Mouse (Mus musculus) CH12.LX (cell line): ENCODE data around the gene Eef1g. TPM values are rescaled to one million over a fixed set of nuclear protein-coding genes. Genes with fewer than 3 reads are reported as not detected.

Source experiments
- DNase-seq: peaks from one replicate; pipeline ENCODE4 v3.0.0-alpha.2; 2013; ENCODE audit errors: extremely low read depth
- H3K27ac ChIP-seq: 2 replicates; pipeline ENCODE4 v1.5.1; 2012; ENCODE audit warnings: low read depth, mild to moderate bottlenecking, control low read depth, moderate library complexity; ENCODE audit not compliant: insufficient read depth
- H3K27me3 ChIP-seq: replicated peaks from 2 replicates; pipeline ENCODE3; 2012; ENCODE audit warnings: inconsistent platforms
- H3K36me3 ChIP-seq, 2 experiments: replicated peaks in 1 of 2; 2 replicates each; pipeline versions ENCODE3 to v1.6.1; 2012; ENCODE audit warnings: inconsistent platforms in 1 of 2, low read length in 1 of 2, mild to moderate bottlenecking in 1 of 2, mixed read lengths in 1 of 2, moderate library complexity in 1 of 2; ENCODE audit not compliant: control insufficient read depth in 1 of 2, insufficient read depth in 1 of 2
- H3K4me1 ChIP-seq, 2 experiments: 2 replicates each; pipeline ENCODE4 v1.6.1; 2012; ENCODE audit warnings: inconsistent platforms in 1 of 2, moderate library complexity in 1 of 2; ENCODE audit not compliant: insufficient read depth in 2 of 2, control insufficient read depth in 1 of 2
- H3K4me2 ChIP-seq: 2 replicates; pipeline ENCODE4 v1.6.1; 2012; ENCODE audit warnings: low read depth, mild to moderate bottlenecking, control low read depth; ENCODE audit not compliant: poor library complexity, insufficient read depth, severe bottlenecking
- H3K4me3 ChIP-seq, 3 experiments: fragments of 150-350 bp in 1 of 3; sonication (generic) in 1 of 3; replicated peaks in 1 of 3; 2 replicates each; pipeline versions ENCODE3 to v1.5.1; 2011 to 2012; ENCODE audit warnings: low read depth in 2 of 3, low read length in 2 of 3, mild to moderate bottlenecking in 2 of 3, moderate library complexity in 2 of 3, control low read depth in 1 of 3, improper control_type of control experiment in 1 of 3, inconsistent platforms in 1 of 3, mixed read lengths in 1 of 3; ENCODE audit not compliant: poor library complexity in 1 of 3
- H3K79me2 ChIP-seq: replicated peaks from 2 replicates; pipeline ENCODE4 v1.6.1; 2012; ENCODE audit warnings: mild to moderate bottlenecking, moderate library complexity; ENCODE audit not compliant: control insufficient read depth, poor library complexity, insufficient read depth, severe bottlenecking; ENCODE audit errors: extremely low read depth
- H3K9ac ChIP-seq: 2 replicates; pipeline ENCODE4 v1.6.1; 2012; ENCODE audit warnings: low read depth, mild to moderate bottlenecking, control low read depth, moderate library complexity; ENCODE audit not compliant: insufficient read depth
- H3K9me3 ChIP-seq: replicated peaks from 2 replicates; pipeline ENCODE3; 2012; ENCODE audit warnings: low read length, inconsistent platforms, mixed read lengths
- BHLHE40 ChIP-seq: IDR thresholded peaks from 2 replicates; pipeline ENCODE4 v1.6.1; 2011; ENCODE audit warnings: mild to moderate bottlenecking, low read depth, low read length, improper control_type of control experiment
- CHD1 ChIP-seq: IDR thresholded peaks from 2 replicates; pipeline ENCODE4 v1.6.1; 2012; ENCODE audit warnings: low read depth, low read length, improper control_type of control experiment, inconsistent platforms
- CHD2 ChIP-seq: IDR thresholded peaks from 2 replicates; pipeline ENCODE4 v1.6.1; 2011; ENCODE audit warnings: low read length, improper control_type of control experiment
- CTCF ChIP-seq, 2 experiments: IDR thresholded peaks in 1 of 2; conservative IDR thresholded peaks in 1 of 2; 2 replicates each; pipeline ENCODE4 v1.5.1; 2011 to 2012; ENCODE audit warnings: low read depth in 2 of 2, low read length in 2 of 2, improper control_type of control experiment in 1 of 2, inconsistent platforms in 1 of 2, mild to moderate bottlenecking in 1 of 2, moderate library complexity in 1 of 2
- GABPA ChIP-seq: IDR thresholded peaks from 2 replicates; pipeline ENCODE4 v1.6.1; 2012; ENCODE audit warnings: low read depth, low read length, improper control_type of control experiment, inconsistent platforms; ENCODE audit not compliant: insufficient replicate concordance
- HCFC1 ChIP-seq: IDR thresholded peaks from 2 replicates; pipeline ENCODE4 v1.6.1; 2012; ENCODE audit warnings: low read depth, mild to moderate bottlenecking, inconsistent platforms, low read length, improper control_type of control experiment
- KAT2A ChIP-seq: IDR thresholded peaks from 2 replicates; pipeline ENCODE4 v1.6.1; 2012; ENCODE audit warnings: low read length, improper control_type of control experiment, inconsistent platforms; ENCODE audit not compliant: insufficient replicate concordance
- MAFK ChIP-seq: IDR thresholded peaks from 2 replicates; pipeline ENCODE4 v1.6.1; 2011; ENCODE audit warnings: low read length, improper control_type of control experiment; ENCODE audit not compliant: insufficient replicate concordance
- MAZ ChIP-seq: IDR thresholded peaks from 2 replicates; pipeline ENCODE4 v1.6.1; 2012; ENCODE audit warnings: low read depth, mild to moderate bottlenecking, inconsistent platforms, low read length, improper control_type of control experiment, moderate library complexity
- MXI1 ChIP-seq: IDR thresholded peaks from 2 replicates; pipeline ENCODE4 v1.6.1; 2011; ENCODE audit warnings: mild to moderate bottlenecking, low read depth, low read length, improper control_type of control experiment
- PAX5 ChIP-seq: IDR thresholded peaks from 2 replicates; pipeline ENCODE4 v1.6.1; 2012; ENCODE audit warnings: low read length, inconsistent platforms, mixed read lengths
- POLR2A ChIP-seq: IDR thresholded peaks from 2 replicates; pipeline ENCODE4 v1.6.1; 2011; ENCODE audit warnings: low read depth, mild to moderate bottlenecking, improper control_type of control experiment, low read length
- POLR2AphosphoS2 ChIP-seq: IDR thresholded peaks from 2 replicates; pipeline ENCODE4 v1.6.1; 2011; ENCODE audit warnings: low read depth, low read length, improper control_type of control experiment
- SIN3A ChIP-seq: IDR thresholded peaks from 2 replicates; pipeline ENCODE4 v1.6.1; 2012; ENCODE audit warnings: low read length, improper control_type of control experiment, inconsistent platforms
- UBTF ChIP-seq: IDR thresholded peaks from 2 replicates; pipeline ENCODE4 v1.6.1; 2012; ENCODE audit warnings: low read depth, mild to moderate bottlenecking, inconsistent platforms, low read length, improper control_type of control experiment, moderate library complexity
- USF1 ChIP-seq: IDR thresholded peaks from 2 replicates; pipeline ENCODE4 v1.6.1; 2014; ENCODE audit warnings: low read depth, mild to moderate bottlenecking, inconsistent platforms, low read length, improper control_type of control experiment
- ZKSCAN1 ChIP-seq: IDR thresholded peaks from 2 replicates; pipeline ENCODE4 v1.6.1; 2012; ENCODE audit warnings: low read depth, inconsistent platforms, low read length, improper control_type of control experiment, borderline replicate concordance
- ZMIZ1 ChIP-seq: IDR thresholded peaks from 2 replicates; pipeline ENCODE4 v1.6.1; 2012; ENCODE audit warnings: low read depth, mild to moderate bottlenecking, inconsistent platforms, low read length, improper control_type of control experiment
- dilution Hi-C: fragments of 300-500 bp; cut with MboI; formaldehyde crosslinking; loops from 2 replicates; pipeline ENCODE4 v1.14.3; 2020; ENCODE audit warnings: low sequenced_read_pairs; ENCODE audit not compliant: extremely low pct_unique_long_range_greater_than_20kb, extremely low pct_ligation_motif_present
- in situ Hi-C: fragments of 300-500 bp; cut with MboI; formaldehyde crosslinking; loops from 3 replicates; pipeline ENCODE4 v1.14.3; 2019; ENCODE audit warnings: low sequenced_read_pairs, low pct_ligation_motif_present, low pct_unique_long_range_greater_than_20kb, mixed read lengths
- polyA plus RNA-seq: library from polyadenylated mRNA; unstranded; fragments of >175 nt; gene quantifications from 2 replicates; pipeline ENCODE4 v1.2.1, GENCODE M21; 2012; ENCODE audit warnings: low read depth; ENCODE audit not compliant: insufficient read length
- total RNA-seq, 2 experiments: library from RNA; depleted of rRNA; stranded (reverse); fragments of 300-350 nt in 1 of 2; fragments of >200 nt in 1 of 2; gene quantifications; 2 replicates each; pipeline ENCODE4 v1.2.3; 2012 to 2014

The Eef1g gene
- total and polyA plus RNA-seq, 3 experiments, result 1,172 to 1,511 (median 1,294) TPM

DNA sequence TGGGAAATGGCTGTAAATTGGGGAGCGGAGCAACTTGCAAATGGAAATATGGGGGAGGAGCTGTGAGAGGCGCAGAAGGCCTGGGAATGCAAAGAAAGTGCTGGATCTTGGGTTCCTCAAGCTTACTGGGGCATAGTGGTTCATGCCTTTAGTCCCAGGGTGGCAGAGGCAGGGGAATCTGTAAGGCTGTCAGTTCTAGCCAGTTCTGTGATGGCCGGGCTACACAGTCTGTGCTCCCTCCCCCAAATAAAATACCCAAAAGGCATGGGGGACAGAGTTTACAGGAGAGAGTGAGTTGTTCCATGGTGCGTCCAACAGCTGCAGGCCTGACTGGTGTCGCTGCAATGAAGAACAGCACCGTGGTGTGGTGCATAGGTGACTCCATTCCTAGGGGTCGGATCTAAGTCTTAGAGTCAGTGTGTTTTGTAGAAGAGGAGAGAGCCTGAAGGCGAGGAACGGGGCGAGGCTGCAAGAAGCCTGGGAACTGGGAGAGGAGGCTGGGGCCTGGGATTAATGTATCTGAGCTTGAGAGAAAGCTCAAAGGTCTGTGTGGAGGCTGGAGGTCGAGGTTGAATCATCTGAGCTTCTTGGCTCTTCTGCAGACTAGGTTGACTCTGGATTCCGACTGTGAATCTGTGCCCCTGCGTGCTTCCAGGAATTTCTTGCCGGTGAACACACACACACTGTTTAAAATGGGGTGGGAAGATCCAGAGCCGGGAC, 21.7 kb downstream of the Eef1g start:
- Histone ChIP-seq H3K9me3 (no peaks in the 10 kb centered on the region), H3K4me2 (peak overlapping the region; percentile 45), H3K27ac (no peak overlapping the region), H3K9ac (peak overlapping the region; percentile 83; the same call in 1 of the 2 replicates), H3K4me3 (peak overlapping the region in 2 of 3 experiments; percentile 13 to 95), H3K79me2 (peaks cover 16% of the 10 kb centered on the region), H3K36me3 (no peaks in the 10 kb centered on the region), H3K27me3 (peaks cover 14% of the 10 kb centered on the region), H3K4me1 (peaks cover 37 to 75% of the 10 kb centered on the region in 2 experiments)
- dilution Hi-C loops, result no loop called here
- in situ Hi-C loops, result no loop called here
- TF ChIP-seq USF1 (no peak), KAT2A (no peak), ZKSCAN1 (no peak), PAX5 (no peak), ZMIZ1 (no peak), HCFC1 (no peak), GABPA (no peak), POLR2AphosphoS2 (no peak), MXI1 (no peak), CTCF (conservative IDR thresholded peaks at IDR 0.05 in 1 of 2, IDR thresholded peaks at IDR 0.05 in 1 of 2; ENCODE audit: low read depth in 2 of 2, low read length in 2 of 2) (no peak), CHD1 (no peak), SIN3A (no peak), CHD2 (no peak)
- DNase-seq, result no peak

DNA sequence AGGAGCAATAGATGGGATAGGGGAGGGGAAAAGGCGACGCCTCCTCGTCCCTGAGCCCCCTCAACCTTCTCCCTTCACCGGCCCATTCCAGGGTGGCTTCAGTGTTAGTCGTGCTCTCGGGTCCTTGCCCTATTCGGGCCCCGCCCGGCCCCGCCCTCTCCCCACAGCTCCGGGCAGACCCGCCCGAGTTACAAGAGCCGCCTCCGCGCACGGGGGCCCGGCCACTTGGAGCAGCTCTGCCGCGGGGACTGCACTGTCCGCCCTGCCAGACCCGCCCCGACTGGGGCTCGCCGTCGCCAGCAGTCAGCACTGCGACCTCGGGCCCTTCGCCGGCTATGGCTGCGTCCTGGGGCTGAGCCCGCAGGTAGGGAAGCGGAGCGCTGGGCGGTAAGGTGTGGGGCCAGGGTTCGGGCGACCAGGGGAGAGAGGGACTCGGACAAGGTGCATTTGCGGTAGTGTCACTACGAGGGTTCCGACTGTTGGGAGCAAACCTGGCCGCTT, 22.3 kb downstream of the Eef1g start, which contains the start of gene Ahnak:
Gene Ahnak, plus strand, starts transcription at position 219 of the 501 bp plus-strand sequence.
- H3K27me3 ChIP-seq, result peaks cover 14% of the 10 kb centered on the region
- in situ Hi-C loops (no loop called here), dilution Hi-C loops (no loop called here)
- H3K27ac ChIP-seq, result peak within 1 kb of the TSS; percentile 50
- H3K36me3 ChIP-seq, result no peaks in the 10 kb centered on the region
- H3K9ac ChIP-seq, result peak within 1 kb of the TSS; percentile 83
- no peaks in the 10 kb centered on the region for H3K9me3 ChIP-seq
- TF ChIP-seq POLR2A, result peak; percentile 58
- TF ChIP-seq MAFK, result no peak
- TF ChIP-seq BHLHE40, result 0 out of 2 replicates have a peak, but pooled peaks have one; percentile 6
- TF ChIP-seq UBTF, result peak; percentile 80
- no peak for TF ChIP-seq MAZ
- DNase-seq, result no peak
- H3K4me1 ChIP-seq, result peaks cover 35 to 75% of the 10 kb centered on the region in 2 experiments
- peaks cover 19% of the 10 kb centered on the region for H3K79me2 ChIP-seq
- H3K4me3 ChIP-seq, result peak within 1 kb of the TSS; percentile 52 to 95 (median 73)
- H3K4me2 ChIP-seq, result peak within 1 kb of the TSS; percentile 45
